Mouse (Mus musculus): Measurements from ENCODE around the gene Klk8. TPM values are rescaled to one million over a fixed set of nuclear protein-coding genes. Genes with fewer than 3 reads are reported as not detected.

Gene Klk8
- total and polyA plus RNA-seq, 2 experiments from 2014 or later = 7.4 to 9.5 TPM

- Histone ChIP-seq H3K4me1 (ENCODE audit: insufficient read depth, low read length) (no peaks in the 10 kb centered on the region; the same call in 1 of the 2 replicates), H3K4me3 (ENCODE audit: low read depth, low read length) (peak overlapping the region; percentile 52), H3K27ac (ENCODE audit: low read depth, low read length) (no peak overlapping the region), H3K27me3 (ENCODE audit: insufficient read depth, low read length) (peaks cover 10% of the 10 kb centered on the region; the same call in 1 of the 2 replicates), H3K4me2 (ENCODE audit: low read depth, low read length, poor library complexity, severe bottlenecking) (peak overlapping the region; percentile 90), H3K9me3 (ENCODE audit: low read length) (no peaks in the 10 kb centered on the region), H3K36me3 (ENCODE audit: insufficient read depth, low read length) (no peaks in the 10 kb centered on the region), H3K9ac (replicated peaks; ENCODE audit: low read length, poor library complexity, severe bottlenecking) (peak overlapping the region; percentile 54; the same call in 1 of the 2 replicates)
- TF ChIP-seq CTCF (IDR thresholded peaks at IDR 0.05) = no peak
- no peak for DNase-seq (ENCODE audit: low spot score)
- 42% methylated on average over 13 of the region's 13 CpGs for WGBS
- peak; percentile 32 for ATAC-seq (ENCODE audit: low FRiP score)
Observed at GRCm38 (mm10) chr7:43797844-43798462, 576 bp downstream of the Klk8 start.

- no peak for DNase-seq (ENCODE audit: low spot score)
- H3K27me3 ChIP-seq (ENCODE audit: insufficient read depth, low read length) = peaks cover 9% of the 10 kb centered on the region; the same call in 1 of the 2 replicates
- no peak for TF ChIP-seq CTCF (IDR thresholded peaks at IDR 0.05)
- no peak overlapping the region for H3K4me2 ChIP-seq (ENCODE audit: low read depth, low read length, poor library complexity, severe bottlenecking)
- H3K4me1 ChIP-seq (ENCODE audit: insufficient read depth, low read length) = no peaks in the 10 kb centered on the region; the same call in 1 of the 2 replicates
- no peak overlapping the region for H3K4me3 ChIP-seq (ENCODE audit: low read depth, low read length)
- H3K9ac ChIP-seq (replicated peaks; ENCODE audit: low read length, poor library complexity, severe bottlenecking) = no peak overlapping the region
- WGBS = 68% methylated on average over 7 of the region's 7 CpGs
- no peak overlapping the region for H3K27ac ChIP-seq (ENCODE audit: low read depth, low read length)
- H3K36me3 ChIP-seq (ENCODE audit: insufficient read depth, low read length) = no peaks in the 10 kb centered on the region
- H3K9me3 ChIP-seq (ENCODE audit: low read length) = no peaks in the 10 kb centered on the region
- no peak for ATAC-seq (ENCODE audit: low FRiP score)
Observed at GRCm38 (mm10) chr7:43799876-43800275, 2.5 kb downstream of the Klk8 start.

GRCm38 (mm10) chr7:43810994-43811393, 13.6 kb downstream of the Klk8 start, which contains the start of gene Klk7:
TSS of gene Klk7 (plus strand) at chr7:43811294.
- no peak within 1 kb of the TSS for H3K4me2 ChIP-seq (ENCODE audit: low read depth, low read length, poor library complexity, severe bottlenecking)
- no peak for ATAC-seq (ENCODE audit: low FRiP score)
- H3K27ac ChIP-seq (ENCODE audit: low read depth, low read length) = no peak within 1 kb of the TSS
- H3K36me3 ChIP-seq (ENCODE audit: insufficient read depth, low read length) = no peaks in the 10 kb centered on the region
- H3K9ac ChIP-seq (replicated peaks; ENCODE audit: low read length, poor library complexity, severe bottlenecking) = no peak within 1 kb of the TSS
- TF ChIP-seq CTCF (IDR thresholded peaks at IDR 0.05) = no peak
- DNase-seq (ENCODE audit: low spot score) = no peak
- WGBS = 47% methylated on average over 5 of the region's 5 CpGs
- no peaks in the 10 kb centered on the region for H3K4me1 ChIP-seq (ENCODE audit: insufficient read depth, low read length)
- no peak within 1 kb of the TSS for H3K4me3 ChIP-seq (ENCODE audit: low read depth, low read length)
- no peaks in the 10 kb centered on the region for H3K27me3 ChIP-seq (ENCODE audit: insufficient read depth, low read length)
- no peaks in the 10 kb centered on the region for H3K9me3 ChIP-seq (ENCODE audit: low read length)

- no peak for TF ChIP-seq CTCF (IDR thresholded peaks at IDR 0.05)
- Histone ChIP-seq H3K4me1 (ENCODE audit: insufficient read depth, low read length) (no peaks in the 10 kb centered on the region), H3K27ac (ENCODE audit: low read depth, low read length) (no peak overlapping the region), H3K9me3 (ENCODE audit: low read length) (no peaks in the 10 kb centered on the region), H3K4me3 (ENCODE audit: low read depth, low read length) (no peak overlapping the region), H3K36me3 (ENCODE audit: insufficient read depth, low read length) (no peaks in the 10 kb centered on the region), H3K4me2 (ENCODE audit: low read depth, low read length, poor library complexity, severe bottlenecking) (no peak overlapping the region), H3K9ac (replicated peaks; ENCODE audit: low read length, poor library complexity, severe bottlenecking) (no peak overlapping the region), H3K27me3 (ENCODE audit: insufficient read depth, low read length) (no peaks in the 10 kb centered on the region)
- 88% methylated on average over 7 of the region's 7 CpGs for whole genome bisulfite sequencing
- DNase-seq (ENCODE audit: low spot score) = no peak
- no peak for ATAC-seq (ENCODE audit: low FRiP score)
Observed at GRCm38 (mm10) chr7:43815211-43815610, 17.8 kb downstream of the Klk8 start.

- no peaks in the 10 kb centered on the region for H3K9me3 ChIP-seq (ENCODE audit: low read length)
- H3K4me3 ChIP-seq (ENCODE audit: low read depth, low read length) = no peak overlapping the region
- H3K27me3 ChIP-seq (ENCODE audit: insufficient read depth, low read length) = no peaks in the 10 kb centered on the region
- H3K27ac ChIP-seq (ENCODE audit: low read depth, low read length) = no peak overlapping the region
- no peaks in the 10 kb centered on the region for H3K36me3 ChIP-seq (ENCODE audit: insufficient read depth, low read length)
- TF ChIP-seq CTCF (IDR thresholded peaks at IDR 0.05) = no peak
- DNase-seq (ENCODE audit: low spot score) = no peak
- ATAC-seq (ENCODE audit: low FRiP score) = no peak
- H3K4me2 ChIP-seq (ENCODE audit: low read depth, low read length, poor library complexity, severe bottlenecking) = no peak overlapping the region
- no peaks in the 10 kb centered on the region for H3K4me1 ChIP-seq (ENCODE audit: insufficient read depth, low read length)
- no peak overlapping the region for H3K9ac ChIP-seq (replicated peaks; ENCODE audit: low read length, poor library complexity, severe bottlenecking)
Observed at GRCm38 (mm10) chr7:43816746-43817145, 19.4 kb downstream of the Klk8 start.

GRCm38 (mm10) chr7:43821581-43821980, 24.2 kb downstream of the Klk8 start:
- 93% methylated on average over 7 of the region's 7 CpGs for WGBS
- H3K27me3 ChIP-seq (ENCODE audit: insufficient read depth, low read length) = no peaks in the 10 kb centered on the region
- no peaks in the 10 kb centered on the region for H3K9me3 ChIP-seq (ENCODE audit: low read length)
- TF ChIP-seq CTCF (IDR thresholded peaks at IDR 0.05) = no peak
- no peaks in the 10 kb centered on the region for H3K36me3 ChIP-seq (ENCODE audit: insufficient read depth, low read length)
- no peaks in the 10 kb centered on the region for H3K4me1 ChIP-seq (ENCODE audit: insufficient read depth, low read length)
- no peak overlapping the region for H3K9ac ChIP-seq (replicated peaks; ENCODE audit: low read length, poor library complexity, severe bottlenecking)
- H3K27ac ChIP-seq (ENCODE audit: low read depth, low read length) = no peak overlapping the region
- no peak overlapping the region for H3K4me2 ChIP-seq (ENCODE audit: low read depth, low read length, poor library complexity, severe bottlenecking)
- ATAC-seq (ENCODE audit: low FRiP score) (no peak), DNase-seq (ENCODE audit: low spot score) (no peak)
- no peak overlapping the region for H3K4me3 ChIP-seq (ENCODE audit: low read depth, low read length)
